Mouse (Mus musculus): ENCODE measurements at regions not wholly inside any gene's neighbourhood (a gene's known extent, or its start where the extent isn't known, plus 50 kb on each side); places are given as distances from the start of the nearest gene placed in this dataset.

- Histone ChIP-seq H3K4me2 (ENCODE audit: low read length) (no peak overlapping the region), H3K4me3 (ENCODE audit: control insufficient read depth in 1 of 2, insufficient read depth in 1 of 2, low read depth in 1 of 2, low read length in 2 of 2) (no peak overlapping the region), H3K9ac (ENCODE audit: low read length) (no peak overlapping the region), H3K27ac (replicated peaks in 1 of 2; ENCODE audit: control insufficient read depth in 1 of 2, insufficient read depth in 1 of 2, low read depth in 2 of 2, low read length in 2 of 2) (no peak overlapping the region), H3K4me1 (ENCODE audit: control insufficient read depth in 2 of 2, insufficient read depth in 2 of 2, low read length in 2 of 2) (no peaks in the 10 kb centered on the region), H3K27me3 (ENCODE audit: control insufficient read depth, insufficient read depth, low read length) (no peaks in the 10 kb centered on the region), H3K36me3 (ENCODE audit: control insufficient read depth, insufficient read depth, low read length) (no peaks in the 10 kb centered on the region), H3K9me3 (ENCODE audit: control insufficient read depth, low read length) (no peaks in the 10 kb centered on the region)
- no peak for ATAC-seq (ENCODE audit: insufficient number of reproducible peaks, insufficient read depth, low FRiP score, low read depth)
- 87% methylated on average over 7 of the region's 7 CpGs for WGBS
Observed at GRCm38 (mm10) chr7:113642540-113642939, 123.3 kb upstream of the Spon1 start.

GRCm38 (mm10) chr7:113650631-113651030, 115.2 kb upstream of the Spon1 start:
- no peak overlapping the region for H3K9ac ChIP-seq (ENCODE audit: low read length)
- no peak overlapping the region for H3K4me2 ChIP-seq (ENCODE audit: low read length)
- no peaks in the 10 kb centered on the region for H3K27me3 ChIP-seq (ENCODE audit: control insufficient read depth, insufficient read depth, low read length)
- H3K4me1 ChIP-seq (ENCODE audit: control insufficient read depth in 2 of 2, insufficient read depth in 2 of 2, low read length in 2 of 2), result peaks cover 13 to 14% of the 10 kb centered on the region in 2 experiments
- H3K36me3 ChIP-seq (ENCODE audit: control insufficient read depth, insufficient read depth, low read length), result no peaks in the 10 kb centered on the region
- H3K27ac ChIP-seq (replicated peaks in 1 of 2; ENCODE audit: control insufficient read depth in 1 of 2, insufficient read depth in 1 of 2, low read depth in 2 of 2, low read length in 2 of 2), result no peak overlapping the region
- 46% methylated on average over 2 of the region's 2 CpGs for WGBS
- ATAC-seq (ENCODE audit: insufficient number of reproducible peaks, insufficient read depth, low FRiP score, low read depth), result no peak
- H3K9me3 ChIP-seq (ENCODE audit: control insufficient read depth, low read length), result no peaks in the 10 kb centered on the region
- H3K4me3 ChIP-seq (ENCODE audit: control insufficient read depth in 1 of 2, insufficient read depth in 1 of 2, low read depth in 1 of 2, low read length in 2 of 2), result no peak overlapping the region

- no peak overlapping the region for H3K4me3 ChIP-seq (ENCODE audit: control insufficient read depth in 1 of 2, insufficient read depth in 1 of 2, low read depth in 1 of 2, low read length in 2 of 2)
- H3K27me3 ChIP-seq (ENCODE audit: control insufficient read depth, insufficient read depth, low read length), result no peaks in the 10 kb centered on the region
- peak; percentile 66; the same call in 1 of the 2 replicates for ATAC-seq (ENCODE audit: insufficient number of reproducible peaks, insufficient read depth, low FRiP score, low read depth)
- H3K4me1 ChIP-seq (ENCODE audit: control insufficient read depth in 2 of 2, insufficient read depth in 2 of 2, low read length in 2 of 2), result peaks cover 13 to 14% of the 10 kb centered on the region in 2 experiments
- no peak overlapping the region for H3K4me2 ChIP-seq (ENCODE audit: low read length)
- no peaks in the 10 kb centered on the region for H3K9me3 ChIP-seq (ENCODE audit: control insufficient read depth, low read length)
- peak overlapping the region; percentile 57 to 82 for H3K27ac ChIP-seq (replicated peaks in 1 of 2; ENCODE audit: control insufficient read depth in 1 of 2, insufficient read depth in 1 of 2, low read depth in 2 of 2, low read length in 2 of 2)
- 16% methylated on average over 1 of the region's 1 CpGs for WGBS
- no peaks in the 10 kb centered on the region for H3K36me3 ChIP-seq (ENCODE audit: control insufficient read depth, insufficient read depth, low read length)
- H3K9ac ChIP-seq (ENCODE audit: low read length), result no peak overlapping the region; the same call in 1 of the 2 replicates
Observed at GRCm38 (mm10) chr7:113651696-113652095, 114.1 kb upstream of the Spon1 start.

- no peaks in the 10 kb centered on the region for H3K36me3 ChIP-seq (ENCODE audit: control insufficient read depth, insufficient read depth, low read length)
- no peak for ATAC-seq (ENCODE audit: insufficient number of reproducible peaks, insufficient read depth, low FRiP score, low read depth)
- no peak overlapping the region for H3K9ac ChIP-seq (ENCODE audit: low read length)
- no peak overlapping the region for H3K4me2 ChIP-seq (ENCODE audit: low read length)
- H3K4me3 ChIP-seq (ENCODE audit: control insufficient read depth in 1 of 2, insufficient read depth in 1 of 2, low read depth in 1 of 2, low read length in 2 of 2), result no peak overlapping the region
- WGBS, result 38% methylated on average over 5 of the region's 5 CpGs
- no peak overlapping the region for H3K27ac ChIP-seq (replicated peaks in 1 of 2; ENCODE audit: control insufficient read depth in 1 of 2, insufficient read depth in 1 of 2, low read depth in 2 of 2, low read length in 2 of 2)
- peaks cover 13 to 14% of the 10 kb centered on the region in 2 experiments for H3K4me1 ChIP-seq (ENCODE audit: control insufficient read depth in 2 of 2, insufficient read depth in 2 of 2, low read length in 2 of 2)
- H3K27me3 ChIP-seq (ENCODE audit: control insufficient read depth, insufficient read depth, low read length), result no peaks in the 10 kb centered on the region
- no peaks in the 10 kb centered on the region for H3K9me3 ChIP-seq (ENCODE audit: control insufficient read depth, low read length)
Observed at GRCm38 (mm10) chr7:113653130-113653529, 112.7 kb upstream of the Spon1 start.

- H3K4me1 ChIP-seq (ENCODE audit: control insufficient read depth in 2 of 2, insufficient read depth in 2 of 2, low read length in 2 of 2), result peaks cover 9 to 14% of the 10 kb centered on the region in 2 experiments
- H3K27ac ChIP-seq (replicated peaks in 1 of 2; ENCODE audit: control insufficient read depth in 1 of 2, insufficient read depth in 1 of 2, low read depth in 2 of 2, low read length in 2 of 2), result no peak overlapping the region
- no peak overlapping the region for H3K9ac ChIP-seq (ENCODE audit: low read length)
- H3K9me3 ChIP-seq (ENCODE audit: control insufficient read depth, low read length), result no peaks in the 10 kb centered on the region
- H3K27me3 ChIP-seq (ENCODE audit: control insufficient read depth, insufficient read depth, low read length), result no peaks in the 10 kb centered on the region
- H3K4me2 ChIP-seq (ENCODE audit: low read length), result no peak overlapping the region
- no peak for ATAC-seq (ENCODE audit: insufficient number of reproducible peaks, insufficient read depth, low FRiP score, low read depth)
- H3K36me3 ChIP-seq (ENCODE audit: control insufficient read depth, insufficient read depth, low read length), result no peaks in the 10 kb centered on the region
- WGBS, result 71% methylated on average over 5 of the region's 5 CpGs
- no peak overlapping the region for H3K4me3 ChIP-seq (ENCODE audit: control insufficient read depth in 1 of 2, insufficient read depth in 1 of 2, low read depth in 1 of 2, low read length in 2 of 2)
Observed at GRCm38 (mm10) chr7:113655336-113655735, 110.5 kb upstream of the Spon1 start.

DNA sequence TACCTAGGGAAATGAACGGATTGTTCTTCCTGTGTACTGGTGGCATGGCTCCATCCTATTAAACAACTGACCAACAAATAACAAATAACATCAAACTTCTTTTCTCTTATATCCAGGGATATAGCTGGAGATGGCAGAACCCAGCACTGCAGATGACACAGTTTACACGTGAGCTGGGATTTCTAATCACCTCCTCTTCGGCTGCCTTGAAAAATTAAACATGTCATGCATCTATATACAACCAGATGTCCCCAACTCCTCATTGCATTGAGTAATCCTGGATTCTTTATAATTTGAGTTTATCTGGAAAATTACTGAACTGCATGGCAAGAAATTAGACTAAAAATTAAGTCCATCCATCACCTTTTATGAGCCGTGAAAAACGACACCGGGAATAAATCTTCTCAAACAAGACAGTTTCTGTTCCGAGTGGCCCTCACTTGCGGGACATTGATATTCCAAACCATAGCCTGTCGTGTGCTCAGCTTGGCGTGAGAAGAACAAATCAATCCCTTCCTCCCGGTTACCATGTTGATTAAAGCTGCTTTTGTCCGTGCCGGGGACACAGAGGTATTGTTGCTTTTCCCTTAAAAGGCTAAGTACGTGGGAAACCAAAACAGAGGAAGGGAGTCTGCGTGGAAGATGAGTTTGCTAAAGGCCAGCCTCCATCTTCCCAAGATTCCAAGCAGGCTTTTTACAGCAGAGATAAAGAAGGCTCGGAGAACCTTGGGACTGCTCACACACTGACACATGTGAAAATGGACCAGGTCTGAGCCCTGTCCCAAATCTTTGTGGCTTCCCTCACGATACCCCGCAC, 92.8 kb upstream of the Spon1 start:
- no peak overlapping the region for H3K9ac ChIP-seq (ENCODE audit: low read length)
- H3K27ac ChIP-seq (replicated peaks in 1 of 2; ENCODE audit: control insufficient read depth in 1 of 2, insufficient read depth in 1 of 2, low read depth in 2 of 2, low read length in 2 of 2), result no peak overlapping the region
- no peaks in the 10 kb centered on the region for H3K27me3 ChIP-seq (ENCODE audit: control insufficient read depth, insufficient read depth, low read length)
- H3K4me2 ChIP-seq (ENCODE audit: low read length), result no peak overlapping the region
- WGBS, result 84% methylated on average over 18 of the region's 18 CpGs
- H3K4me1 ChIP-seq (ENCODE audit: control insufficient read depth in 2 of 2, insufficient read depth in 2 of 2, low read length in 2 of 2), result no peaks in the 10 kb centered on the region
- no peaks in the 10 kb centered on the region for H3K36me3 ChIP-seq (ENCODE audit: control insufficient read depth, insufficient read depth, low read length)
- no peak overlapping the region for H3K4me3 ChIP-seq (ENCODE audit: control insufficient read depth in 1 of 2, insufficient read depth in 1 of 2, low read depth in 1 of 2, low read length in 2 of 2)
- ATAC-seq (ENCODE audit: insufficient number of reproducible peaks, insufficient read depth, low FRiP score, low read depth), result no peak
- peaks cover 5% of the 10 kb centered on the region; the same call in 1 of the 2 replicates for H3K9me3 ChIP-seq (ENCODE audit: control insufficient read depth, low read length)

GRCm38 (mm10) chr7:113673596-113673956, 92.2 kb upstream of the Spon1 start:
- WGBS, result 67% methylated on average over 12 of the region's 12 CpGs
- no peak overlapping the region for H3K9ac ChIP-seq (ENCODE audit: low read length)

DNA sequence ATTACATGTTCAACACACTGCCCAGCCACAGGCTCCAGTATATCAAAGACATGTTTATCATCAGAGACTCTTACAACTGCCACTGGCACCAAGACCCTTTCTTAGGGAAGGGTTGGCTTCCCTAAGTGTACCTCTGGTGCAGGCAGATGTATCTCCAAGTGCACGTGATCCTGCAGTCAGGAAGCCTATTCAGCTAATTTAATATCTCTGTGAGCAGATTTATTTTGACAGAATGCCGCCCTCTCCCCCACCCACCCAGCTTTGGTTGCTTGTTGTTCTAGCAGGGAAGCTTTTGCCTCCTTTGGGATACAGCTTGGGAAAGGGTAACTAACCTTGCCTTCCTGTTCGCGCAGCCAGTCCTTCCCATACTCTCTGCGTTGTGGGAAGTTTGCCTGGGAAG, 83.5 kb upstream of the Spon1 start:
- 76% methylated on average over 5 of the region's 5 CpGs for WGBS
- H3K4me2 ChIP-seq (ENCODE audit: low read length), result no peak overlapping the region
- no peaks in the 10 kb centered on the region for H3K4me1 ChIP-seq (ENCODE audit: control insufficient read depth in 2 of 2, insufficient read depth in 2 of 2, low read length in 2 of 2)
- H3K27me3 ChIP-seq (ENCODE audit: control insufficient read depth, insufficient read depth, low read length), result no peaks in the 10 kb centered on the region
- no peak for ATAC-seq (ENCODE audit: insufficient number of reproducible peaks, insufficient read depth, low FRiP score, low read depth)
- no peak overlapping the region for H3K27ac ChIP-seq (replicated peaks in 1 of 2; ENCODE audit: control insufficient read depth in 1 of 2, insufficient read depth in 1 of 2, low read depth in 2 of 2, low read length in 2 of 2)
- no peak overlapping the region for H3K9ac ChIP-seq (ENCODE audit: low read length)
- H3K9me3 ChIP-seq (ENCODE audit: control insufficient read depth, low read length), result peaks cover 3% of the 10 kb centered on the region; the same call in 1 of the 2 replicates
- no peaks in the 10 kb centered on the region for H3K36me3 ChIP-seq (ENCODE audit: control insufficient read depth, insufficient read depth, low read length)
- H3K4me3 ChIP-seq (ENCODE audit: control insufficient read depth in 1 of 2, insufficient read depth in 1 of 2, low read depth in 1 of 2, low read length in 2 of 2), result no peak overlapping the region

More at GRCm38 (mm10) chr7:113673596-113673956, 92.2 kb upstream of the Spon1 start:
- Histone ChIP-seq H3K36me3 (ENCODE audit: control insufficient read depth, insufficient read depth, low read length) (no peaks in the 10 kb centered on the region), H3K4me1 (ENCODE audit: control insufficient read depth in 2 of 2, insufficient read depth in 2 of 2, low read length in 2 of 2) (no peaks in the 10 kb centered on the region), H3K27ac (replicated peaks in 1 of 2; ENCODE audit: control insufficient read depth in 1 of 2, insufficient read depth in 1 of 2, low read depth in 2 of 2, low read length in 2 of 2) (no peak overlapping the region), H3K4me3 (ENCODE audit: control insufficient read depth in 1 of 2, insufficient read depth in 1 of 2, low read depth in 1 of 2, low read length in 2 of 2) (no peak overlapping the region), H3K9me3 (ENCODE audit: control insufficient read depth, low read length) (peaks cover 5% of the 10 kb centered on the region; the same call in 1 of the 2 replicates), H3K4me2 (ENCODE audit: low read length) (no peak overlapping the region), H3K27me3 (ENCODE audit: control insufficient read depth, insufficient read depth, low read length) (no peaks in the 10 kb centered on the region)
- no peak for ATAC-seq (ENCODE audit: insufficient number of reproducible peaks, insufficient read depth, low FRiP score, low read depth)

Data from heart, embryonic 14.5 days (tissue).